Mouse (Mus musculus) CH12.LX (cell line): ENCODE results near the gene Als2cr12. TPM values are rescaled to one million over a fixed set of nuclear protein-coding genes. Genes with fewer than 3 reads are reported as not detected.
"Not testable (repeated sequence)": the region's sequence is repeated elsewhere in the genome, so short reads cannot be mapped to it uniquely, and the experiment has no call there.

Source experiments
- DNase-seq: peaks from one replicate; pipeline ENCODE4 v3.0.0-alpha.2; 2013; ENCODE audit errors: extremely low read depth
- H3K27ac ChIP-seq: 2 replicates; pipeline ENCODE4 v1.5.1; 2012; ENCODE audit warnings: low read depth, mild to moderate bottlenecking, control low read depth, moderate library complexity; ENCODE audit not compliant: insufficient read depth
- H3K27me3 ChIP-seq: replicated peaks from 2 replicates; pipeline ENCODE3; 2012; ENCODE audit warnings: inconsistent platforms
- H3K36me3 ChIP-seq, 2 experiments: replicated peaks in 1 of 2; 2 replicates each; pipeline versions ENCODE3 to v1.6.1; 2012; ENCODE audit warnings: inconsistent platforms in 1 of 2, low read length in 1 of 2, mild to moderate bottlenecking in 1 of 2, mixed read lengths in 1 of 2, moderate library complexity in 1 of 2; ENCODE audit not compliant: control insufficient read depth in 1 of 2, insufficient read depth in 1 of 2
- H3K4me1 ChIP-seq, 2 experiments: 2 replicates each; pipeline ENCODE4 v1.6.1; 2012; ENCODE audit warnings: inconsistent platforms in 1 of 2, moderate library complexity in 1 of 2; ENCODE audit not compliant: insufficient read depth in 2 of 2, control insufficient read depth in 1 of 2
- H3K4me2 ChIP-seq: 2 replicates; pipeline ENCODE4 v1.6.1; 2012; ENCODE audit warnings: low read depth, mild to moderate bottlenecking, control low read depth; ENCODE audit not compliant: poor library complexity, insufficient read depth, severe bottlenecking
- H3K4me3 ChIP-seq, 3 experiments: fragments of 150-350 bp in 1 of 3; sonication (generic) in 1 of 3; replicated peaks in 1 of 3; 2 replicates each; pipeline versions ENCODE3 to v1.5.1; 2011 to 2012; ENCODE audit warnings: low read depth in 2 of 3, low read length in 2 of 3, mild to moderate bottlenecking in 2 of 3, moderate library complexity in 2 of 3, control low read depth in 1 of 3, improper control_type of control experiment in 1 of 3, inconsistent platforms in 1 of 3, mixed read lengths in 1 of 3; ENCODE audit not compliant: poor library complexity in 1 of 3
- H3K79me2 ChIP-seq: replicated peaks from 2 replicates; pipeline ENCODE4 v1.6.1; 2012; ENCODE audit warnings: mild to moderate bottlenecking, moderate library complexity; ENCODE audit not compliant: control insufficient read depth, poor library complexity, insufficient read depth, severe bottlenecking; ENCODE audit errors: extremely low read depth
- H3K9ac ChIP-seq: 2 replicates; pipeline ENCODE4 v1.6.1; 2012; ENCODE audit warnings: low read depth, mild to moderate bottlenecking, control low read depth, moderate library complexity; ENCODE audit not compliant: insufficient read depth
- H3K9me3 ChIP-seq: replicated peaks from 2 replicates; pipeline ENCODE3; 2012; ENCODE audit warnings: low read length, inconsistent platforms, mixed read lengths
- BHLHE40 ChIP-seq: IDR thresholded peaks from 2 replicates; pipeline ENCODE4 v1.6.1; 2011; ENCODE audit warnings: mild to moderate bottlenecking, low read depth, low read length, improper control_type of control experiment
- CHD1 ChIP-seq: IDR thresholded peaks from 2 replicates; pipeline ENCODE4 v1.6.1; 2012; ENCODE audit warnings: low read depth, low read length, improper control_type of control experiment, inconsistent platforms
- E2F4 ChIP-seq: IDR thresholded peaks from 2 replicates; pipeline ENCODE4 v1.6.1; 2011; ENCODE audit warnings: low read depth, low read length, improper control_type of control experiment; ENCODE audit not compliant: insufficient replicate concordance
- EP300 ChIP-seq: IDR thresholded peaks from 2 replicates; pipeline ENCODE4 v1.6.1; 2011; ENCODE audit warnings: low read length, improper control_type of control experiment
- HCFC1 ChIP-seq: IDR thresholded peaks from 2 replicates; pipeline ENCODE4 v1.6.1; 2012; ENCODE audit warnings: low read depth, mild to moderate bottlenecking, inconsistent platforms, low read length, improper control_type of control experiment
- MAX ChIP-seq: IDR thresholded peaks from 2 replicates; pipeline ENCODE4 v1.6.1; 2011; ENCODE audit warnings: low read length, improper control_type of control experiment
- MEF2A ChIP-seq: IDR thresholded peaks from 2 replicates; pipeline ENCODE4 v1.6.1; 2014; ENCODE audit warnings: low read depth, mild to moderate bottlenecking, inconsistent platforms, low read length, improper control_type of control experiment, borderline replicate concordance
- NRF1 ChIP-seq: IDR thresholded peaks from 2 replicates; pipeline ENCODE4 v1.6.1; 2014; ENCODE audit warnings: low read depth, mild to moderate bottlenecking, inconsistent platforms, low read length, improper control_type of control experiment, moderate library complexity
- PAX5 ChIP-seq: IDR thresholded peaks from 2 replicates; pipeline ENCODE4 v1.6.1; 2012; ENCODE audit warnings: low read length, inconsistent platforms, mixed read lengths
- SMC3 ChIP-seq: IDR thresholded peaks from 2 replicates; pipeline ENCODE4 v1.6.1; 2011; ENCODE audit warnings: low read depth, low read length, improper control_type of control experiment
- TBP ChIP-seq: conservative IDR thresholded peaks from 2 replicates; pipeline ENCODE4 v1.6.1; 2011; ENCODE audit warnings: low read depth, low read length, improper control_type of control experiment
- USF1 ChIP-seq: IDR thresholded peaks from 2 replicates; pipeline ENCODE4 v1.6.1; 2014; ENCODE audit warnings: low read depth, mild to moderate bottlenecking, inconsistent platforms, low read length, improper control_type of control experiment
- USF2 ChIP-seq: conservative IDR thresholded peaks from 2 replicates; pipeline ENCODE4 v1.6.1; 2011; ENCODE audit warnings: low read depth, low read length, improper control_type of control experiment
- ZC3H11A ChIP-seq: IDR thresholded peaks from 2 replicates; pipeline ENCODE4 v1.6.1; 2012; ENCODE audit warnings: low read depth, mild to moderate bottlenecking, inconsistent platforms, low read length, improper control_type of control experiment
- ZMIZ1 ChIP-seq: IDR thresholded peaks from 2 replicates; pipeline ENCODE4 v1.6.1; 2012; ENCODE audit warnings: low read depth, mild to moderate bottlenecking, inconsistent platforms, low read length, improper control_type of control experiment
- ZNF384 ChIP-seq: IDR thresholded peaks from 2 replicates; pipeline ENCODE4 v1.6.1; 2012; ENCODE audit warnings: low read depth, low read length, improper control_type of control experiment, inconsistent platforms
- dilution Hi-C: fragments of 300-500 bp; cut with MboI; formaldehyde crosslinking; loops from 2 replicates; pipeline ENCODE4 v1.14.3; 2020; ENCODE audit warnings: low sequenced_read_pairs; ENCODE audit not compliant: extremely low pct_unique_long_range_greater_than_20kb, extremely low pct_ligation_motif_present
- in situ Hi-C: fragments of 300-500 bp; cut with MboI; formaldehyde crosslinking; loops from 3 replicates; pipeline ENCODE4 v1.14.3; 2019; ENCODE audit warnings: low sequenced_read_pairs, low pct_ligation_motif_present, low pct_unique_long_range_greater_than_20kb, mixed read lengths
- polyA plus RNA-seq: library from polyadenylated mRNA; unstranded; fragments of >175 nt; gene quantifications from 2 replicates; pipeline ENCODE4 v1.2.1, GENCODE M21; 2012; ENCODE audit warnings: low read depth; ENCODE audit not compliant: insufficient read length
- total RNA-seq, 2 experiments: library from RNA; depleted of rRNA; stranded (reverse); fragments of 300-350 nt in 1 of 2; fragments of >200 nt in 1 of 2; gene quantifications; 2 replicates each; pipeline ENCODE4 v1.2.3; 2012 to 2014

Gene Als2cr12
- total and polyA plus RNA-seq, 3 experiments: 0.33 TPM; not detected in 2

- TF ChIP-seq E2F4 (no peak), SMC3 (no peak), USF2 (no peak), BHLHE40 (no peak), CHD1 (peak; percentile 67; the same call in 1 of the 2 replicates), PAX5 (no peak), TBP (no peak), HCFC1 (no peak), MEF2A (0 out of 2 replicates have a peak, but pooled peaks have one; percentile 24), NRF1 (0 out of 2 replicates have a peak, but pooled peaks have one; percentile 40), MAX (peak; percentile 52; the same call in 1 of the 2 replicates), USF1 (no peak), ZC3H11A (no peak), ZMIZ1 (no peak), EP300 (0 out of 2 replicates have a peak, but pooled peaks have one; percentile 12)
Observed at GRCm38 (mm10) chr1:58652480-58653403, 43.0 kb downstream of the Als2cr12 start (continued).

GRCm38 (mm10) chr1:58651571-58652456, 44.0 kb downstream of the Als2cr12 start:
- H3K27ac ChIP-seq, in situ Hi-C loops, H3K36me3 ChIP-seq, H3K79me2 ChIP-seq, H3K9me3 ChIP-seq, DNase-seq, dilution Hi-C loops, H3K4me1 ChIP-seq, H3K27me3 ChIP-seq: not testable (repeated sequence)
- TF ChIP-seq ZNF384: peak; percentile 46; the same call in 1 of the 2 replicates
- H3K4me2 ChIP-seq: 0 out of 2 replicates have a peak overlapping the region, but pooled peaks have one; percentile 7
- H3K9ac ChIP-seq: peak overlapping the region; percentile 70
- H3K4me3 ChIP-seq: peak overlapping the region in 2 of 3 experiments; percentile 61 to 62

- DNase-seq, H3K9ac ChIP-seq, H3K4me1 ChIP-seq, H3K27me3 ChIP-seq, in situ Hi-C loops, H3K4me3 ChIP-seq, H3K79me2 ChIP-seq, H3K36me3 ChIP-seq, H3K9me3 ChIP-seq, dilution Hi-C loops, H3K4me2 ChIP-seq, H3K27ac ChIP-seq: not testable (repeated sequence)
Observed at GRCm38 (mm10) chr1:58628847-58629246, 66.9 kb downstream of the Als2cr12 start.
